Mouse (Mus musculus) CH12.LX (cell line): ENCODE results near the gene Cc2d1a. TPM values are rescaled to one million over a fixed set of nuclear protein-coding genes. Genes with fewer than 3 reads are reported as not detected.
A peak's percentile ranks its signal among the peaks of the same experiment; 100 is the strongest.

ENCODE experiments used
- DNase-seq: peaks from one replicate; pipeline ENCODE4 v3.0.0-alpha.2; 2013; ENCODE audit errors: extremely low read depth
- H3K27ac ChIP-seq: 2 replicates; pipeline ENCODE4 v1.5.1; 2012; ENCODE audit warnings: low read depth, mild to moderate bottlenecking, control low read depth, moderate library complexity; ENCODE audit not compliant: insufficient read depth
- H3K27me3 ChIP-seq: replicated peaks from 2 replicates; pipeline ENCODE3; 2012; ENCODE audit warnings: inconsistent platforms
- H3K36me3 ChIP-seq, 2 experiments: replicated peaks in 1 of 2; 2 replicates each; pipeline versions ENCODE3 to v1.6.1; 2012; ENCODE audit warnings: inconsistent platforms in 1 of 2, low read length in 1 of 2, mild to moderate bottlenecking in 1 of 2, mixed read lengths in 1 of 2, moderate library complexity in 1 of 2; ENCODE audit not compliant: control insufficient read depth in 1 of 2, insufficient read depth in 1 of 2
- H3K4me1 ChIP-seq, 2 experiments: 2 replicates each; pipeline ENCODE4 v1.6.1; 2012; ENCODE audit warnings: inconsistent platforms in 1 of 2, moderate library complexity in 1 of 2; ENCODE audit not compliant: insufficient read depth in 2 of 2, control insufficient read depth in 1 of 2
- H3K4me2 ChIP-seq: 2 replicates; pipeline ENCODE4 v1.6.1; 2012; ENCODE audit warnings: low read depth, mild to moderate bottlenecking, control low read depth; ENCODE audit not compliant: poor library complexity, insufficient read depth, severe bottlenecking
- H3K4me3 ChIP-seq, 3 experiments: fragments of 150-350 bp in 1 of 3; sonication (generic) in 1 of 3; replicated peaks in 1 of 3; 2 replicates each; pipeline versions ENCODE3 to v1.5.1; 2011 to 2012; ENCODE audit warnings: low read depth in 2 of 3, low read length in 2 of 3, mild to moderate bottlenecking in 2 of 3, moderate library complexity in 2 of 3, control low read depth in 1 of 3, improper control_type of control experiment in 1 of 3, inconsistent platforms in 1 of 3, mixed read lengths in 1 of 3; ENCODE audit not compliant: poor library complexity in 1 of 3
- H3K79me2 ChIP-seq: replicated peaks from 2 replicates; pipeline ENCODE4 v1.6.1; 2012; ENCODE audit warnings: mild to moderate bottlenecking, moderate library complexity; ENCODE audit not compliant: control insufficient read depth, poor library complexity, insufficient read depth, severe bottlenecking; ENCODE audit errors: extremely low read depth
- H3K9ac ChIP-seq: 2 replicates; pipeline ENCODE4 v1.6.1; 2012; ENCODE audit warnings: low read depth, mild to moderate bottlenecking, control low read depth, moderate library complexity; ENCODE audit not compliant: insufficient read depth
- H3K9me3 ChIP-seq: replicated peaks from 2 replicates; pipeline ENCODE3; 2012; ENCODE audit warnings: low read length, inconsistent platforms, mixed read lengths
- CHD1 ChIP-seq: IDR thresholded peaks from 2 replicates; pipeline ENCODE4 v1.6.1; 2012; ENCODE audit warnings: low read depth, low read length, improper control_type of control experiment, inconsistent platforms
- CHD2 ChIP-seq: IDR thresholded peaks from 2 replicates; pipeline ENCODE4 v1.6.1; 2011; ENCODE audit warnings: low read length, improper control_type of control experiment
- ELF1 ChIP-seq: IDR thresholded peaks from 2 replicates; pipeline ENCODE4 v1.6.1; 2014; ENCODE audit warnings: low read depth, mild to moderate bottlenecking, inconsistent platforms, low read length, improper control_type of control experiment
- EP300 ChIP-seq: IDR thresholded peaks from 2 replicates; pipeline ENCODE4 v1.6.1; 2011; ENCODE audit warnings: low read length, improper control_type of control experiment
- ETS1 ChIP-seq: conservative IDR thresholded peaks from 2 replicates; pipeline ENCODE4 v1.6.1; 2012; ENCODE audit warnings: low read depth, mild to moderate bottlenecking, inconsistent platforms, low read length, improper control_type of control experiment, moderate library complexity
- GABPA ChIP-seq: IDR thresholded peaks from 2 replicates; pipeline ENCODE4 v1.6.1; 2012; ENCODE audit warnings: low read depth, low read length, improper control_type of control experiment, inconsistent platforms; ENCODE audit not compliant: insufficient replicate concordance
- HCFC1 ChIP-seq: IDR thresholded peaks from 2 replicates; pipeline ENCODE4 v1.6.1; 2012; ENCODE audit warnings: low read depth, mild to moderate bottlenecking, inconsistent platforms, low read length, improper control_type of control experiment
- JUND ChIP-seq: conservative IDR thresholded peaks from 2 replicates; pipeline ENCODE4 v1.6.1; 2011; ENCODE audit warnings: low read depth, low read length, improper control_type of control experiment
- KAT2A ChIP-seq: IDR thresholded peaks from 2 replicates; pipeline ENCODE4 v1.6.1; 2012; ENCODE audit warnings: low read length, improper control_type of control experiment, inconsistent platforms; ENCODE audit not compliant: insufficient replicate concordance
- MAX ChIP-seq: IDR thresholded peaks from 2 replicates; pipeline ENCODE4 v1.6.1; 2011; ENCODE audit warnings: low read length, improper control_type of control experiment
- MAZ ChIP-seq: IDR thresholded peaks from 2 replicates; pipeline ENCODE4 v1.6.1; 2012; ENCODE audit warnings: low read depth, mild to moderate bottlenecking, inconsistent platforms, low read length, improper control_type of control experiment, moderate library complexity
- MYC ChIP-seq: IDR thresholded peaks from 2 replicates; pipeline ENCODE4 v1.6.1; 2011; ENCODE audit warnings: low read depth, mild to moderate bottlenecking, improper control_type of control experiment, low read length
- NELFE ChIP-seq: IDR thresholded peaks from 2 replicates; pipeline ENCODE4 v1.6.1; 2011; ENCODE audit warnings: low read depth, low read length, improper control_type of control experiment
- NRF1 ChIP-seq: IDR thresholded peaks from 2 replicates; pipeline ENCODE4 v1.6.1; 2014; ENCODE audit warnings: low read depth, mild to moderate bottlenecking, inconsistent platforms, low read length, improper control_type of control experiment, moderate library complexity
- PAX5 ChIP-seq: IDR thresholded peaks from 2 replicates; pipeline ENCODE4 v1.6.1; 2012; ENCODE audit warnings: low read length, inconsistent platforms, mixed read lengths
- POLR2A ChIP-seq: IDR thresholded peaks from 2 replicates; pipeline ENCODE4 v1.6.1; 2011; ENCODE audit warnings: low read depth, mild to moderate bottlenecking, improper control_type of control experiment, low read length
- POLR2AphosphoS2 ChIP-seq: IDR thresholded peaks from 2 replicates; pipeline ENCODE4 v1.6.1; 2011; ENCODE audit warnings: low read depth, low read length, improper control_type of control experiment
- RAD21 ChIP-seq: IDR thresholded peaks from 2 replicates; pipeline ENCODE4 v1.6.1; 2011; ENCODE audit warnings: low read depth, mild to moderate bottlenecking, low read length, improper control_type of control experiment, moderate library complexity
- RCOR1 ChIP-seq: conservative IDR thresholded peaks from 2 replicates; pipeline ENCODE4 v1.6.1; 2012; ENCODE audit warnings: low read depth, mild to moderate bottlenecking, inconsistent platforms, low read length, improper control_type of control experiment
- TCF12 ChIP-seq: IDR thresholded peaks from 2 replicates; pipeline ENCODE4 v1.6.1; 2014; ENCODE audit warnings: low read depth, mild to moderate bottlenecking, inconsistent platforms, low read length, improper control_type of control experiment
- UBTF ChIP-seq: IDR thresholded peaks from 2 replicates; pipeline ENCODE4 v1.6.1; 2012; ENCODE audit warnings: low read depth, mild to moderate bottlenecking, inconsistent platforms, low read length, improper control_type of control experiment, moderate library complexity
- USF1 ChIP-seq: IDR thresholded peaks from 2 replicates; pipeline ENCODE4 v1.6.1; 2014; ENCODE audit warnings: low read depth, mild to moderate bottlenecking, inconsistent platforms, low read length, improper control_type of control experiment
- ZKSCAN1 ChIP-seq: IDR thresholded peaks from 2 replicates; pipeline ENCODE4 v1.6.1; 2012; ENCODE audit warnings: low read depth, inconsistent platforms, low read length, improper control_type of control experiment, borderline replicate concordance
- ZMIZ1 ChIP-seq: IDR thresholded peaks from 2 replicates; pipeline ENCODE4 v1.6.1; 2012; ENCODE audit warnings: low read depth, mild to moderate bottlenecking, inconsistent platforms, low read length, improper control_type of control experiment
- ZNF384 ChIP-seq: IDR thresholded peaks from 2 replicates; pipeline ENCODE4 v1.6.1; 2012; ENCODE audit warnings: low read depth, low read length, improper control_type of control experiment, inconsistent platforms
- dilution Hi-C: fragments of 300-500 bp; cut with MboI; formaldehyde crosslinking; loops from 2 replicates; pipeline ENCODE4 v1.14.3; 2020; ENCODE audit warnings: low sequenced_read_pairs; ENCODE audit not compliant: extremely low pct_unique_long_range_greater_than_20kb, extremely low pct_ligation_motif_present
- in situ Hi-C: fragments of 300-500 bp; cut with MboI; formaldehyde crosslinking; loops from 3 replicates; pipeline ENCODE4 v1.14.3; 2019; ENCODE audit warnings: low sequenced_read_pairs, low pct_ligation_motif_present, low pct_unique_long_range_greater_than_20kb, mixed read lengths
- polyA plus RNA-seq: library from polyadenylated mRNA; unstranded; fragments of >175 nt; gene quantifications from 2 replicates; pipeline ENCODE4 v1.2.1, GENCODE M21; 2012; ENCODE audit warnings: low read depth; ENCODE audit not compliant: insufficient read length
- total RNA-seq, 2 experiments: library from RNA; depleted of rRNA; stranded (reverse); fragments of 300-350 nt in 1 of 2; fragments of >200 nt in 1 of 2; gene quantifications; 2 replicates each; pipeline ENCODE4 v1.2.3; 2012 to 2014

Gene Cc2d1a
- total and polyA plus RNA-seq, 3 experiments, result 2.8 to 11.4 (median 7.8) TPM

- TF ChIP-seq CHD2 (peak; percentile 57; the same call in 1 of the 2 replicates), JUND (no peak)
- TF ChIP-seq, all 38 proteins: peak for 1
- no peak overlapping the region for H3K9ac ChIP-seq
- dilution Hi-C loops (no loop called here), in situ Hi-C loops (no loop called here)
- H3K36me3 ChIP-seq, result peaks cover under 1 to 28% of the 10 kb centered on the region in 2 experiments
- no peak overlapping the region for H3K4me2 ChIP-seq
- H3K4me1 ChIP-seq, result peaks cover 27 to 39% of the 10 kb centered on the region in 2 experiments
- peak overlapping the region in 1 of 3 experiments; percentile 30 for H3K4me3 ChIP-seq
- H3K27ac ChIP-seq, result peak overlapping the region; percentile 43; the same call in 1 of the 2 replicates
- no peaks in the 10 kb centered on the region for H3K27me3 ChIP-seq
- H3K9me3 ChIP-seq, result no peaks in the 10 kb centered on the region
- no peaks in the 10 kb centered on the region for H3K79me2 ChIP-seq
- peak; percentile 58 for DNase-seq
These were observed 21.0 kb downstream of the Cc2d1a start for GRCm38 (mm10) chr8:84126742-84127141.

- in situ Hi-C loops, result no loop called here
These were observed 22.1 kb downstream of the Cc2d1a start, which contains the start of gene Podnl1 for GRCm38 (mm10) chr8:84125656-84126055. Podnl1 (plus strand) TSS chr8:84125989.

GRCm38 (mm10) chr8:84122151-84122550 is 25.6 kb downstream of the Cc2d1a start:
- Histone ChIP-seq H3K27me3 (peaks cover 2% of the 10 kb centered on the region), H3K4me2 (no peak overlapping the region), H3K79me2 (no peaks in the 10 kb centered on the region), H3K27ac (no peak overlapping the region), H3K4me1 (peaks cover 16 to 21% of the 10 kb centered on the region in 2 experiments), H3K9ac (no peak overlapping the region), H3K36me3 (no peaks in the 10 kb centered on the region), H3K4me3 (no peak overlapping the region), H3K9me3 (peaks cover 7% of the 10 kb centered on the region)
- TF ChIP-seq RCOR1, result no peak
- TF ChIP-seq MYC, result no peak
- no peak for TF ChIP-seq NELFE
- TF ChIP-seq EP300, result no peak
- no peak for TF ChIP-seq PAX5
- TF ChIP-seq UBTF, result no peak
- no peak for TF ChIP-seq CHD1
- no peak for TF ChIP-seq ZMIZ1
- TF ChIP-seq USF1, result no peak
- TF ChIP-seq ZKSCAN1, result no peak
- no peak for TF ChIP-seq POLR2A
- no peak for TF ChIP-seq JUND
- TF ChIP-seq ZNF384, result no peak
- no peak for TF ChIP-seq NRF1
- dilution Hi-C loops, result no loop called here
- DNase-seq, result no peak
- in situ Hi-C loops, result no loop called here

More at GRCm38 (mm10) chr8:84125656-84126055, 22.1 kb downstream of the Cc2d1a start, which contains the start of gene Podnl1:
- H3K9ac ChIP-seq, result no peak within 1 kb of the TSS
- no peaks in the 10 kb centered on the region for H3K79me2 ChIP-seq
- peak within 1 kb of the TSS in 1 of 3 experiments; percentile 30 for H3K4me3 ChIP-seq
- H3K36me3 ChIP-seq, result peaks cover 0 to 17% of the 10 kb centered on the region in 2 experiments
- peaks cover 2% of the 10 kb centered on the region for H3K27me3 ChIP-seq
- H3K4me2 ChIP-seq, result no peak within 1 kb of the TSS
- H3K4me1 ChIP-seq, result peaks cover 27 to 34% of the 10 kb centered on the region in 2 experiments
- peak within 1 kb of the TSS; percentile 43; the same call in 1 of the 2 replicates for H3K27ac ChIP-seq
- dilution Hi-C loops, result no loop called here
- H3K9me3 ChIP-seq, result no peaks in the 10 kb centered on the region
- DNase-seq, result no peak
- TF ChIP-seq NRF1 (no peak), KAT2A (no peak), ETS1 (no peak), GABPA (no peak), MAX (no peak), TCF12 (no peak), RAD21 (no peak), CHD1 (no peak), HCFC1 (no peak), POLR2AphosphoS2 (no peak), NELFE (no peak), ELF1 (no peak), PAX5 (no peak), MAZ (no peak)
- TF ChIP-seq, all 38 proteins: peak for 0
